Mouse (Mus musculus) embryonic fibroblast, embryonic 13.5 days (primary cell): ENCODE measurements around the gene Iscu.

Experiments
- CTCF ChIP-seq: IDR thresholded peaks from 2 replicates; pipeline ENCODE4 v1.5.1; 2011; ENCODE audit warnings: mild to moderate bottlenecking, control low read depth, low read length, moderate library complexity, borderline replicate concordance; ENCODE audit not compliant: insufficient read depth
- POLR2A ChIP-seq: IDR thresholded peaks from 2 replicates; pipeline ENCODE4 v1.6.1; 2011; ENCODE audit warnings: low read depth, mild to moderate bottlenecking, control low read depth, low read length, moderate library complexity

DNA sequence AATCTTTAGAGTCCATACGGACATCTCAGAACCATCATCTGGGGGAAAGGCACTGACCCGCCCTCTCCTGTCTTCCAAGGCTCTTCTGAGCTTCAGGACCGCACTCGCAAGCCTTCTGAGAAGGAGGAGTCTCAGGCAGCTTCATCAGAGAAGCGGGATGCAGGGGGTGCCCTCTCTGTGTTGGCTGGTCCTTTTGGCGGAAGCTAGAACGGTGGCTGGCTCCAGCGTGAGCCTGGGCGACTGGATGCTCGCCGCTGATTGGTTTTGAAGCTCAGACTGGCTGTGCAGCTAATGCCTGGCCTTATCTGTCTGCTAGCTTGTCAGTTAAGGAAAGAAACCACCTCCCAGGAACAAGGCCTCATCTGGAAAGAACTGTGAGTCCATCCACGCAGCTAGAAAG is 45.3 kb upstream of the Iscu start:
- TF ChIP-seq CTCF, result no peak
- TF ChIP-seq POLR2A, result no peak
